Comparison of ENCODE assay signal across 8 mouse cellular contexts in genomic region chr17:27057517-27058055, GRCm38 (mm10). TPM values are rescaled to one million over a fixed set of nuclear protein-coding genes. Genes with fewer than 3 reads are reported as not detected.
A peak's percentile ranks its signal among the peaks of the same experiment; 100 is the strongest.
DNase-seq lines count a peak whose midpoint lies in the region; ATAC-seq lines count a peak whose summit lies in the region.

No protein-coding gene starts in this region.

- H3K27ac ChIP-seq in forebrain, embryonic 10.5 days, result peak overlapping the region; percentile 81
- H3K27ac ChIP-seq in liver, embryonic 12.5 days, result no peak overlapping the region

- ATAC-seq in erythroblast, adult 5-6 weeks (replicated peaks; ENCODE audit: low FRiP score, poor library complexity, severe bottlenecking), result no peak
- no peak for ATAC-seq in liver, embryonic 12.5 days

- peak overlapping the region; percentile 69 for H3K4me2 ChIP-seq in liver, embryonic 12.5 days

- peak overlapping the region; percentile 44 for H3K9ac ChIP-seq in liver, embryonic 12.5 days

- no peaks in the 10 kb centered on the region for H3K36me3 ChIP-seq in erythroblast, embryonic 14.5 days (ENCODE audit: control insufficient read depth)
- no peaks in the 10 kb centered on the region for H3K36me3 ChIP-seq in forebrain, embryonic 10.5 days (replicated peaks)
- H3K36me3 ChIP-seq in liver, embryonic 12.5 days, result no peaks in the 10 kb centered on the region

- peaks cover 38% of the 10 kb centered on the region for H3K27me3 ChIP-seq in erythroblast, embryonic 14.5 days (ENCODE audit: control insufficient read depth)
- peaks cover 69% of the 10 kb centered on the region for H3K27me3 ChIP-seq in forebrain, embryonic 10.5 days (ENCODE audit: poor library complexity, severe bottlenecking)
- peaks cover 52% of the 10 kb centered on the region for H3K27me3 ChIP-seq in liver, embryonic 12.5 days (replicated peaks)

- 2% methylated on average over 24 of the region's 24 CpGs for WGBS in forebrain, embryonic 10.5 days
- 4% methylated on average over 24 of the region's 24 CpGs for WGBS in liver, embryonic 12.5 days (ENCODE audit: insufficient replicate concordance)

- H3K4me3 ChIP-seq in erythroblast, embryonic 14.5 days (replicated peaks), result peak overlapping the region; percentile 57
- peak overlapping the region; percentile 59 for H3K4me3 ChIP-seq in forebrain, embryonic 10.5 days
- peak overlapping the region; percentile 58 for H3K4me3 ChIP-seq in liver, embryonic 12.5 days

- peaks cover 3% of the 10 kb centered on the region; the same call in 1 of the 2 replicates for H3K9me3 ChIP-seq in erythroblast, embryonic 14.5 days (ENCODE audit: control insufficient read depth, low read length)
- no peaks in the 10 kb centered on the region for H3K9me3 ChIP-seq in forebrain, embryonic 10.5 days
- H3K9me3 ChIP-seq in liver, embryonic 12.5 days (replicated peaks), result no peaks in the 10 kb centered on the region

- peak; percentile 63 to 68 for DNase-seq in B cell, adult 2 months
- no peak for DNase-seq in forebrain, embryonic 10.5 days (ENCODE audit: extremely low spot score, low spot score)
- DNase-seq in thymus, postnatal 25 days, result peak; percentile 39
- DNase-seq in layer of hippocampus, postnatal 14 days (ENCODE audit: low spot score in 2 of 2), result no peak
- no peak for DNase-seq in cerebellum, postnatal 14 days

- H3K4me1 ChIP-seq in erythroblast, embryonic 14.5 days (ENCODE audit: control insufficient read depth), result peaks cover 9% of the 10 kb centered on the region
- peaks cover 46% of the 10 kb centered on the region for H3K4me1 ChIP-seq in forebrain, embryonic 10.5 days
- peaks cover 28% of the 10 kb centered on the region for H3K4me1 ChIP-seq in liver, embryonic 12.5 days

RNA-seq across cellular contexts. Expression of gene Itpr3, which starts 0.5 kb away (rescaled TPM):
- polyA plus RNA-seq in erythroblast, embryonic 14.5 days (2012), result 0.02 and 0.04 TPM in 2 replicates
- 0.42 and 1.2 TPM in 2 replicates for total RNA-seq in erythroblast, adult 5-6 weeks (2015; ENCODE audit: low replicate concordance)
- 1.1 and 1.4 TPM in 2 replicates for total RNA-seq in erythroblast, adult 5-6 weeks (2017; ENCODE audit: low replicate concordance)
- polyA plus RNA-seq in forebrain, embryonic 10.5 days (2016; fragmentation: Nextera tagmentation; extraction: Ambion mirVana), result 1.6 TPM in 2 replicates
- 1.2 and 1.3 TPM in 2 replicates for polyA plus RNA-seq in liver, embryonic 12.5 days (2016; fragmentation: Nextera tagmentation; extraction: Ambion mirVana)
- total RNA-seq in layer of hippocampus, postnatal 14 days (2021), result 1 to 10 TPM; 2.3 to 5.3 TPM

RNA-seq across cellular contexts. Expression of gene Bak1, which starts 28.8 kb away (rescaled TPM):
- polyA plus RNA-seq in erythroblast, embryonic 14.5 days (2012), result 8.1 TPM in 2 replicates
- 28.6 and 38.5 TPM in 2 replicates for total RNA-seq in erythroblast, adult 5-6 weeks (2015; ENCODE audit: low replicate concordance)
- 6.7 and 17.0 TPM in 2 replicates for total RNA-seq in erythroblast, adult 5-6 weeks (2017; ENCODE audit: low replicate concordance)
- polyA plus RNA-seq in forebrain, embryonic 10.5 days (2016; fragmentation: Nextera tagmentation; extraction: Ambion mirVana), result 3.1 and 3.4 TPM in 2 replicates
- 2.7 and 3.2 TPM in 2 replicates for polyA plus RNA-seq in liver, embryonic 12.5 days (2016; fragmentation: Nextera tagmentation; extraction: Ambion mirVana)
- total RNA-seq in layer of hippocampus, postnatal 14 days (2021), result 10 to 100 TPM; 23.8 to 25.0 TPM

Comparison
In these comparisons a context has a peak if more than half of its experiments do, and no peak if none do; other contexts are left out.
1. DNase-seq: peak in B cell, adult 2 months (2 of 2) and thymus, postnatal 25 days (single experiment); none in forebrain, embryonic 10.5 days (single experiment), layer of hippocampus, postnatal 14 days (0 of 2) and cerebellum, postnatal 14 days (0 of 2).
2. Peak in every context shown above with its lines, with median percentiles within 50 percentile points of each other: H3K4me3 ChIP-seq.